Mouse (Mus musculus): ENCODE results near the gene 4931429L15Rik. TPM values are rescaled to one million over a fixed set of nuclear protein-coding genes. Genes with fewer than 3 reads are reported as not detected.
"Not testable (repeated sequence)": the region's sequence is repeated elsewhere in the genome, so short reads cannot be mapped to it uniquely, and the experiment has no call there.

4931429L15Rik gene
- polyA plus RNA-seq (2016; fragmentation: Nextera tagmentation; extraction: Ambion mirVana) = 0.18 TPM in 1 of 2 replicates, not detected in the other

DNA sequence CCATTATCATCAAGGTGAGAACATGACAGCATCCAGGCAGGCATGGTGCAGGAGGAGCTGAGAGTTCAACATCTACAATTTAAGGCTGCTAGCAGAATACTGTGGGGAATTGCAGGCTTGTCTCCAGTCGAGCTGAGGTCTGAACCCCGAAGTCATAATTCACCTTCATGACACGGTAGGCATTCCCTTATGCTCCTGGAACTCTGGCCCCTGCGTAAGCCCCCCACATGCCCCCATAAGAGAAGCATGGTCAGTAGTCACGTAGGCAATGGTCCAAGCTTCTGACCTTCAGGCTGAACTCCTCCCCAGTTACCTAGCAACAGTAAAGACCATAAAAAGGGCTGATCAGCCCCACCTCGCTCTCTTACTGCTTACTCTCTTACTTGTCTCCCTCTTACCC lies at the start of gene 4931429L15Rik:
Gene 4931429L15Rik (minus strand): TSS at position 101 of the 400 bp plus-strand sequence.
- not testable (repeated sequence) for ATAC-seq (ENCODE audit: low FRiP score, low read depth); H3K4me3 ChIP-seq; H3K9ac ChIP-seq; H3K27ac ChIP-seq; H3K27me3 ChIP-seq (replicated peaks); H3K4me2 ChIP-seq (replicated peaks); H3K36me3 ChIP-seq
- 87% methylated on average over 6 of the region's 6 CpGs for WGBS
- Histone ChIP-seq H3K4me1 (peaks cover 17% of the 10 kb centered on the region), H3K9me3 (peaks cover 13% of the 10 kb centered on the region)

DNA sequence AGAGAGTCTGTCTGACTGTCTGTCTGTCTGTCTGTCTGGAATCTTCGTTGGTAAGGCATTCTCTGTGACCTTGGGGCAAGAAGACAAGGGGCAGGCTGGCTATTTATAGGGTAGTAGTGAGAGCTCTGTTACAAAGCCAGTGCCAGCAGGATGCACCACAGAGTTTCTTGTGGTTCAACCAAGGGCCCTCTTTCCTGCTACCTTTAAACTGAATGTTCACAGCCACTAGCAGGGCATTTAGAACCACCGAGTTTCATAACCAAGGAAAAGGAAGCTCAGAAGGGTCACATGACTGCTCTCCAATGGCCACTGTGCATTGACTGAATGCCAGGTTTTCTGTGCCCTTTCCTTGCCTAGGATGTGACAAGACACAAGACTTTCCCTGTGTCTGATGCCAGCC lies 42.7 kb upstream of the 4931429L15Rik start:
- Histone ChIP-seq H3K9ac (no peak overlapping the region), H3K9me3 (no peaks in the 10 kb centered on the region), H3K27me3 (replicated peaks) (no peaks in the 10 kb centered on the region), H3K27ac (no peak overlapping the region), H3K36me3 (no peaks in the 10 kb centered on the region), H3K4me1 (no peaks in the 10 kb centered on the region), H3K4me3 (no peak overlapping the region), H3K4me2 (replicated peaks) (no peak overlapping the region)
- no peak for ATAC-seq (ENCODE audit: low FRiP score, low read depth)
- WGBS = 60% methylated on average over 2 of the region's 2 CpGs

DNA sequence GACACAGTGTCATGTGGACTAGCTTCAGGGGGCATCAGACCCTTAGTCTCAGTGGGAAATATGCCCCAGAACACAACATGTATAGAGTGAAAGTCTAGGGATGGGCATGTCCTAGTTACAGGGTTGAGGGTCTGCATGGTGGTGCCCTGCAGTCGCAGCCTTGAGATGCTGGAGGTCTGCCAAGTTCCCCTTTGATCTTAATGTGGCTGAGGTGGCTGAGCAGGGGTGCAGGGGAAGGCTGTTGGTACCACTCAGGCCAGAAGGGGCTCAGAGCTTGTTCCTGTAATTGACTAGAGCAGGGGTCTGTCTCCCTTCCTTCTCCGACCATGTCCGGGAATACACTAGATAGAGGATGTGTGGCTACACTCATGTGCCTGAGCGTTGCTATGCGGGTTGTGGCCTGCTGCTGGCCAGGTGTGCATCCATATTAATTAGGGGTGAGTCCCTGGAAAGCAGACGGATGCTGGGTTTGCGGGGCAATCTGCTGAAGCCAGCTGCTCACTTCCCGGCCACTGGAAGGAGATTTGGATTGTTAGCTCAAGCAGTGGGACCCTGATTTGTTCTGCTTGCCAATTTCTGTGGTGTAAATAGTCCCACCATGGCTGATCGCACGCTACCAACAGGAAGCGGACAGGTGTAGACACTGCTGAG lies 41.8 kb upstream of the 4931429L15Rik start:
- Histone ChIP-seq H3K4me2 (replicated peaks) (no peak overlapping the region), H3K36me3 (no peaks in the 10 kb centered on the region), H3K9me3 (no peaks in the 10 kb centered on the region), H3K4me1 (no peaks in the 10 kb centered on the region), H3K4me3 (no peak overlapping the region), H3K9ac (no peak overlapping the region), H3K27me3 (replicated peaks) (no peaks in the 10 kb centered on the region), H3K27ac (no peak overlapping the region)
- ATAC-seq (ENCODE audit: low FRiP score, low read depth) = no peak
- WGBS = 57% methylated on average over 11 of the region's 11 CpGs

DNA sequence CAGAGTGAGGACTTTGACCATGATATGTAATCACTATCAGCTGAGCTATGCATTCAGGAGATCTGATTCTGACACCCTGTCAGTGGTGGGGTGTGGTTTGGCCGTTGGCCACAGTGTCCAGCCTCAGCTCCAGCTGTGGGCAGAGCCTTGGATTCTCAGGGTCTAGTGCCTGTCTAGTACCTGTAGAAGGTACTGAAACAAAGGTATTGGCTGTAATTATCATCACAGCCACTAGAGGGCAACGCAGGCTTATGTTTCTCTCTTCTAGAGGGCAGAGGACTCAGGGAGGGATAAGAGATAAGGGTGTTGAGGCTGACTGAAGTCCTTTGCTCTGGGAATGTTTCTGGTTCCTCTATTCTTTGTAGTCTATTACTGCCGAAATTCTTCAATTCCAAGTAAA lies 34.2 kb upstream of the 4931429L15Rik start:
- Histone ChIP-seq H3K27ac (no peak overlapping the region), H3K4me3 (no peak overlapping the region), H3K4me1 (peaks cover 29% of the 10 kb centered on the region), H3K27me3 (replicated peaks) (no peaks in the 10 kb centered on the region), H3K4me2 (replicated peaks) (no peak overlapping the region), H3K9me3 (no peaks in the 10 kb centered on the region), H3K36me3 (no peaks in the 10 kb centered on the region), H3K9ac (no peak overlapping the region)
- 12% methylated on average over 3 of the region's 3 CpGs for WGBS
- no peak for ATAC-seq (ENCODE audit: low FRiP score, low read depth)

DNA sequence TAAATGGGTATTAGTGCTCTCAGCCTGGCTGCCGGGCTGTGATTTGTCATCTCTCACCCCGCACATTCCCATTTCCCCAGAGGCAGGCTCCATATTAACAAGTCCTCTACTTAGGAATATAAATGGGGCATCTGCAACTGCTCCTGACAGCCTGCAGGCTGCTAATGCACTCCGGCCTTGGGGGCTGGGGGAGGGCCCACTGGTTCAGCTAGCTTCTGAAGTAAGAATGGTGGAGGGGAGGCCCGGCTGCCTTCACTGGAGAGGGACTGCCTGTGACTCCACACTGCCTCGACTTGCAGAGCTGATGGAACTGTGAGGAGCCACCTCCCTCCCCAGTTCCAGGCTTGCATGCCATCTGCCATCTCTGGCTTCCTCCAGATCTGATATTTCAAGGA lies 33.5 kb upstream of the 4931429L15Rik start:
- H3K9me3 ChIP-seq = no peaks in the 10 kb centered on the region
- peak; percentile 17; the same call in 1 of the 2 replicates for ATAC-seq (ENCODE audit: low FRiP score, low read depth)
- H3K36me3 ChIP-seq = no peaks in the 10 kb centered on the region
- 21% methylated on average over 5 of the region's 5 CpGs for WGBS
- peak overlapping the region; percentile 9; the same call in 1 of the 2 replicates for H3K4me2 ChIP-seq (replicated peaks)
- H3K4me1 ChIP-seq = peaks cover 29% of the 10 kb centered on the region
- peak overlapping the region; percentile 54; the same call in 1 of the 2 replicates for H3K27ac ChIP-seq
- H3K4me3 ChIP-seq = no peak overlapping the region
- no peaks in the 10 kb centered on the region for H3K27me3 ChIP-seq (replicated peaks)
- no peak overlapping the region for H3K9ac ChIP-seq

DNA sequence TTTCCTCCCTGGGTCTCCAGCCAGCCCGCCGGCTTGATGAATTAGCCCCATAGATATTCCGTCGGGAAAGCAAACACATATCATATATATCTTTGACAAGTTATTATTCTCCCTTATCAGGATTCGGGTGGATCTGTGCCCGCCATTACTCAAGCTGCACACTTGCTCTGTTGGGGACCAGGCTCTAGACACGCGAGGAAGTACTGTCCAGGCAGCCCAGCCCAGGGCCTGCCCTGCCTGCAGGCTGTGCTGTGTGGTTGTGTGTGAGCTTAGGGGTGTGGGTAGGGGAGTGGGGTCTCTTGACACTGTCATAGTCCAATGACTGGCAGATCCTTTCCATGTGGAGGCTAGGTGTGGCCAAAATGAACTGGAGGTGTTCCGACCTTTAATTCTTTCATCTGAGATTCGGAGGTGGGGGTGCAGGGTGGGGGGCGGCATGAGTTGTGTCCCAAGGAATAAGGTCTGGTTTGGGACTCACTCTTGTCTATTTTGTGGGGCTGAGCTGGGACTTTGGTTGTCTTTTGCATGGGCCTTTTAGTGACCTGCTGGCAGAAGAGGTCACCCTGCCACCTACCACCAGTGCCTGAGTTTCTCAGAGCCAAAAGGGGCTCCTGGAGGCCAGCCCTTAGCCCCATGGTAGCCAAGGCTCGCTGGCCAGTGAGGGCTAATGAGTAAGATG lies 33.0 kb upstream of the 4931429L15Rik start:
- 53% methylated on average over 12 of the region's 12 CpGs for WGBS
- 0 out of 2 replicates have a peak, but pooled peaks have one; percentile 33 for ATAC-seq (ENCODE audit: low FRiP score, low read depth)
- no peak overlapping the region for H3K27ac ChIP-seq

DNA sequence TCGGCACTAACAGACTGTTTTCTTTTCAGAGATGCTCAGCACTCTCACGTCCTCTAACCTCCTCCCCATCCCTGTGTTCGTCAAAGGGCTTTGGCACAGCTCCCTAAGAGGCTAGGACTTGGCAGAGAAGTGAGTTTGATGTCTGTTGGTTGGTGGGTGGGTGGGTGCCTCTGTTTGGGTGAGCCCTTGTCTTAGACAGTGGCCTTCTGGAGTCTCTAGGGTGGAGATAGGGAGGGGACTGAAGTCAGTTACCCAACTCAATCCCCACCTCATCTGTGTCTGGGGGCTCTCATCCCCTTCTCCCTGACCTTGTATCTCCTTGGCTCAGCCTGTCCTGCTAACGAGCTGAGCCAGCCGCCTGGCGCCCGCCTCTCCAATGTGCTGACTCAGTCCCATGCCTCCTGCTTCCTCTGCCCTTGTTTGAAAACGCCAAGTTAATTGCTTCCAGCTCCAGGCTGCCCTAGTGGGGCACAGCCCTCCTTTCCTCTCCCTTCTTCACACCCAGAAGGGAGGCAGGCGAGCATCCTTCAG lies 30.7 kb upstream of the 4931429L15Rik start:
- ATAC-seq (ENCODE audit: low FRiP score, low read depth) = no peak
- H3K9ac ChIP-seq = no peak overlapping the region

More for the DNA sequence above, 33.0 kb upstream of the 4931429L15Rik start:
- Histone ChIP-seq H3K4me1 (peaks cover 29% of the 10 kb centered on the region), H3K36me3 (no peaks in the 10 kb centered on the region), H3K4me2 (replicated peaks) (peak overlapping the region; percentile 9; the same call in 1 of the 2 replicates), H3K9me3 (no peaks in the 10 kb centered on the region), H3K9ac (no peak overlapping the region), H3K27me3 (replicated peaks) (no peaks in the 10 kb centered on the region), H3K4me3 (no peak overlapping the region)

DNA sequence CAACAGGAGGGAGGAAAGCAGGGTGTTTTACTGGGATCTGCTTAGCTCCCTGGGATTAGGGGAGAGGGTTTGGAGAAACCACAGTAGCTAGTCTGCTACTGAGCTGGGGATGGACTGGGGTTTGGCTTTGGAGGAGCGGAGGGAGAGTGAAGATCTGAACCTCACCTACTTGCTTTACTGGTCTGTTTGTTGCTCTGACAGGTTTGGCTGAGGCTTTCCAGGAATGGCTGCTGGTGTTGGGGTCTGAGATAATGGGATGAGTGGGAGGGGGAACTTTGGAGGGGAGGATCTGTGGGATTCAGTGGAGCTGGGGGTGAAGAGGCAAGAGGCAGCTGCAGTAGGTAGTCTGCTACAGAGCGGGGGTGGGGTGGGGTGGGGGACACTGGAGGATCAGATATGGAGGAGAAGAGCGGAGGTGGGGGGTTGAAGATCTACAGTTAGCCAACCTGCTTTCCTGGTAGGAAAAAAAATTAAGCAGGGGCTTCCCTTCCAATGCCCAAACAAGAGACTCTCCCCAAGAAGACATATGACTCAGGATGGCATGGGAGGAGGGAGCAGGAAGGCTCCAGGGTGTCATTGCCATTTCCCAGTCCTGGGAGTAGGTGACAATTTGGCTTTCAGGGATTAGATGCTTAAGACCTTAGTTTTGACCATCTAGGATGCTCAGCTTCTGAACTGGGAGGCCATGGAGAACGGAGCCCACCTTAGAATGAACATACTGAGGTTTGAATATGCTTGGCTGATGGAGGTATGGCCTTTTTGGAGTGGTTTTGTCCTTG lies 26.3 kb upstream of the 4931429L15Rik start:
- no peak for ATAC-seq (ENCODE audit: low FRiP score, low read depth)
- 86% methylated on average over 4 of the region's 4 CpGs for WGBS
- Histone ChIP-seq H3K36me3 (no peaks in the 10 kb centered on the region), H3K27me3 (replicated peaks) (no peaks in the 10 kb centered on the region), H3K4me3 (no peak overlapping the region), H3K9ac (no peak overlapping the region), H3K4me1 (peaks cover 4% of the 10 kb centered on the region; the same call in 1 of the 2 replicates), H3K27ac (no peak overlapping the region), H3K4me2 (replicated peaks) (no peak overlapping the region), H3K9me3 (no peaks in the 10 kb centered on the region)

More for the DNA sequence above, 30.7 kb upstream of the 4931429L15Rik start:
- no peak overlapping the region for H3K4me2 ChIP-seq (replicated peaks)
- H3K27me3 ChIP-seq (replicated peaks) = no peaks in the 10 kb centered on the region
- H3K9me3 ChIP-seq = no peaks in the 10 kb centered on the region
- no peak overlapping the region for H3K27ac ChIP-seq
- 49% methylated on average over 9 of the region's 9 CpGs for WGBS
- H3K4me3 ChIP-seq = no peak overlapping the region
- H3K36me3 ChIP-seq = no peaks in the 10 kb centered on the region
- H3K4me1 ChIP-seq = peaks cover 29% of the 10 kb centered on the region

DNA sequence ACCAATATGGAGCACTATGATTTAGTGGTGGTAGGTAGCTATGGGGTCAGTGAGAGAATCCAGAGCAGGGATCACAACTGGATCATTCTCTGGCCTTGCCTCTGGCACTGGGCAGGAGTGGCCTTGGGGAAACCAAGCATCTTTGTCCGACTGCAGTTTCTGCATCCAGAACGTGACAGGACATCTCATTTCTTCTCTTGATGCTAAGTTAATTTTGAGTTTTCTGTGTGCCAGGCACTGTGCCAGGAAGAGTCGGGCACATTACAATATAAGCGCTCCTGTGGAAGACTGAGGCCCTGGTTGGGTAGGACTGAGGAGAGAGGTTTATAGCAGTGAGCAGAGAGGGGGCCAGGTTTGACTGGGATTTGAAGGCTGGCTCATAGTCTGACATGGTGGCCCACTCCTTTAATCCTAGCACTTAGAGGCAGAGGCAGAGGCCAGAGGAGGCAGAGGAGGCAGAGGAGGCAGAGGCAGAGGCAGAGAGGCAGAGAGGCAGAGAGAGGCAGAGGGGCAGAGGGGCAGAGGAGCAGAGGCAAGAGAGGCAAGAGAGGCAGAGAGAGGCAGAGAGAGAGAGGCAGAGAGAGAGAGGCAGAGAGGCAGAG lies 19.4 kb upstream of the 4931429L15Rik start:
- no peak overlapping the region for H3K4me3 ChIP-seq
- ATAC-seq (ENCODE audit: low FRiP score, low read depth) = no peak
- WGBS = 85% methylated on average over 4 of the region's 4 CpGs
- H3K27me3 ChIP-seq (replicated peaks) = peaks cover 9% of the 10 kb centered on the region
- H3K4me2 ChIP-seq (replicated peaks) = no peak overlapping the region
- no peaks in the 10 kb centered on the region for H3K36me3 ChIP-seq
- H3K27ac ChIP-seq = no peak overlapping the region
- H3K9me3 ChIP-seq = no peaks in the 10 kb centered on the region
- peaks cover 17% of the 10 kb centered on the region for H3K4me1 ChIP-seq
- no peak overlapping the region for H3K9ac ChIP-seq

DNA sequence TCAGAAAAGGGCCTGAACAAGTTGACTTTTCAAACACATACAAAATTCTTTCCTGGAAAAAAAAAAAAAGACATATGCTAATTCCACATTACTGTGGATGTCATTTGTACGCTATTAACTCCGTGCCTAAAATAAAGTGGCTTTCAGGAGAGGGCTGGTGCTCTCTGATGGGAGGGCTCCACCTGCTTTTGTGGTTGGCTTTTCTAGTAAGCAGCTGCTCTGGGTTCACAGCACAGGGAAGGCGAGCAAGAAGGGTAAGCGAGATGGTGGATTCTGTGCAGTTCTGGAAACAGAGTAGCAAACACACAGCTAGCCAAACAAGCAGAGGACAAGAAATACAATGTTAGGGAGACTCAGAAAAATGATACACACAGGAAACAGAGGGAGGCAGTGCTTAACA lies 18.6 kb upstream of the 4931429L15Rik start:
- Histone ChIP-seq H3K4me2 (replicated peaks) (no peak overlapping the region), H3K4me3 (no peak overlapping the region), H3K9ac (no peak overlapping the region), H3K27me3 (replicated peaks) (peaks cover 9% of the 10 kb centered on the region), H3K4me1 (peaks cover 17% of the 10 kb centered on the region), H3K27ac (no peak overlapping the region), H3K9me3 (no peaks in the 10 kb centered on the region), H3K36me3 (no peaks in the 10 kb centered on the region)
- 19% methylated on average over 4 of the region's 4 CpGs for WGBS
- 0 out of 2 replicates have a peak, but pooled peaks have one; percentile 37 for ATAC-seq (ENCODE audit: low FRiP score, low read depth)

DNA sequence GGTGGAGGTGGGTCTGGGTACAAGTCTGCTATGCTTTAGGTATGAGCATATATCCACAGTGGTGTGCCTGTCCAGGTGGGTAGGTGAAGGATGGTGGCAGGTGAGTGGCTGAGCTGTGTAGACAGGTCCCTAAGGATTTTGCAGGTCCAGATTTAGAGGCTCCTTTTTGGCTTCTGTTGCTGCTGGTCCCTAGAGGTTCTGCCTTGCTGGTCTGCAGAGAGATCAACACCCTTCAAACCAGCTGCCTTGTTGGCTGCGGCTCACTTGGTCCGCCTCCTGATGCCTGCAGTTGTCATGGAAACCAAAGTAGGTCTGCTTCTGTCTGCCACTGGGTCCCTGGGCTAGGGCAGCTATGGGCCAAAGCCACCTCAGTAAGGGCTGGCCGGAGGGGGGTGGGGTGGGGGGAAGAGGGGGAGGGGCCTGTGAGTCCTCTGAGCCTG lies 18.1 kb upstream of the 4931429L15Rik start:
- H3K9ac ChIP-seq = no peak overlapping the region
- H3K9me3 ChIP-seq = no peaks in the 10 kb centered on the region
- peaks cover 17% of the 10 kb centered on the region for H3K4me1 ChIP-seq
- H3K36me3 ChIP-seq = no peaks in the 10 kb centered on the region
- no peak overlapping the region for H3K27ac ChIP-seq
- ATAC-seq (ENCODE audit: low FRiP score, low read depth) = peak; percentile 80
- H3K4me3 ChIP-seq = no peak overlapping the region
- 6% methylated on average over 3 of the region's 3 CpGs for WGBS
- H3K27me3 ChIP-seq (replicated peaks) = peaks cover 9% of the 10 kb centered on the region
- no peak overlapping the region for H3K4me2 ChIP-seq (replicated peaks)

Measured in neural tube, embryonic 12.5 days (tissue).